Mouse (Mus musculus): Measurements from ENCODE around the gene Gm6685. TPM values are rescaled to one million over a fixed set of nuclear protein-coding genes. Genes with fewer than 3 reads are reported as not detected.

Gene Gm6685
- polyA plus RNA-seq (2012; rRNA removed) = 0.08 TPM in 1 of 2 replicates, not detected in the other

DNA sequence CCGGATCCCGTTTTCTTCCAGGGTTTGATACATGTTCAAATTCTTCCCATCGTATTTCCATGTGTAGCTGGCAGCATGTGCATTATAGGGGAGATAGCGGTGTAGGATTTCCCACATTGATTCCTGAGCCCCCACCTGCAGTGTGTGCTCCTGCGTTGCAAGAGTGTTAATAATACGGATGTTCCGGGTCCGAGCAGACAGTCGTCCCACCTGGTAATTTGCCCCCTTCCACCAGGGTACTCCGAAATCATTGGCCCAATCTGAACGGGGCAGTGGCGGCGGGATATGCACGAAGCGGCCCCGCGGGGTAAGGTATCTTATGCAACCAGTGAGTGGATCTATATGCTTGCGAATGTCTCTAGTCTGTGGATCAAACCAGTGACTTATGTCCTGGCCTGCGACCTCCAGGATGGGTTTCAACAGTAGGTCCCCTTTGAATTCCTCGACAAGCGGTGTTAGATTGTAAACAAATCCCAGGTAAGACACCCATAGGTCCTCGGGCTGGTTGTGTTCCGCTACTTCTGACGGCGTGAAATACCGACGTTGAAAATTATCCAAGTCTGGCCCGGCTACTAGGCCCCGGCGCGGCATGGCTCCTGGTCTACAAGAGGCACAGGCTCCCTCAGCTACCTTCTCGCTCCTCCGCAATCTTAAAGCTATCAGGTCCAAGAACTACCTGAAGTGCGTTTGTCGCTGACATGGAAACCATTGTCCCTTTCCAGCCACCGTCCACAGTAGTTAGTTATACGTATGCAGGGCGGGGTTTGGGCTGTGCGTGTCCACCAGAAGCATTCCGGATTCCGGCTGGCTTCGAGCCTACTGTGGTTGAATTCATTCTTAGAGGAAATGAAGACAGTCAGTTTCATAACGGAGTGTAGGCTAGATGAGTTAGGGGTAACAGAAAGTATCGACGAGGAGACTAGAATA, at the start of gene Gm6685:
TSS of gene Gm6685 (minus strand) at position 644 of the 927 bp plus-strand sequence.

Other genes starting within 250 kb of the Gm6685 start
- 0.04 and 0.05 TPM in 2 replicates for gene Ccdc85a, start 244.5 kb upstream of the Gm6685 start, polyA plus RNA-seq (2012; rRNA removed)